11 mouse cellular contexts compared by ENCODE assay signal in the genomic region with DNA sequence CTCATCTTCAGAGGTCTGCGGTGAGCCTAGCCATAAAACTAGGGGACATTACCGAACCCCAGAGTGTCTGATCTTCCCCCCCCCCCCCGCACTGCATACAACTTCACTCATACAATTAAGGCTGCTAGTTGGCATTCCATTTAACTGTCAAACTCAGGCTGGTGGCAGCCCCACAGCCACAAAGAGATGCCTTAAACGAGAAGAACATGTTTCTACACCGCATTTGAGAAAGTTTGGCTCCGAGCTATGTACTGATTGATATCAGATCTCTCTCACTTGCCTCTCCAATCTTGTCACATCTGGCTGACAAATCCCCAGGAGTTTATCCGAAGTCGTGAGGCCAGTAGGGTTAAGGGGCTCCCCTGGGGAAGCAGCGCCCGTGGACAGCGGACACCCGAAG. TPM values are rescaled to one million over a fixed set of nuclear protein-coding genes. Genes with fewer than 3 reads are reported as not detected.
DNase-seq lines count a peak whose midpoint lies in the region; ATAC-seq and TF ChIP-seq lines count a peak whose summit lies in the region.
"Had no signal": no experiment of that assay in that cellular context is flagged by ENCODE, and none has a peak within 500 bp of the region (broad histone marks: within the 10 kb centered on the region; RNA-seq: fewer than 3 reads in every experiment).

No protein-coding gene starts in this region.

- no peak for DNase-seq in kidney, adult 18-20 months
- DNase-seq in midbrain, postnatal 0 days (ENCODE audit: low spot score): no peak
- DNase-seq in left cerebral cortex, postnatal 10 days (ENCODE audit: extremely low spot score in 1 of 2, low spot score in 2 of 2): no peak
- no peak for DNase-seq in frontal cortex, postnatal 36 days (ENCODE audit: low spot score in 2 of 2)
- DNase-seq: kidney, adult 2 months had no signal

- H3K4me2 ChIP-seq in kidney, embryonic 16.5 days (replicated peaks; ENCODE audit: low read depth, low read length): peak overlapping the region; percentile 92
- H3K4me2 ChIP-seq in embryonic facial prominence, embryonic 15.5 days (replicated peaks): peak overlapping the region; percentile 94
- H3K4me2 ChIP-seq in hindbrain, embryonic 16.5 days (ENCODE audit: low read length): peak overlapping the region; percentile 88; the same call in 1 of the 2 replicates
- H3K4me2 ChIP-seq in midbrain, postnatal 0 days (ENCODE audit: low read depth, low read length, poor library complexity, severe bottlenecking): peak overlapping the region; percentile 85; the same call in 1 of the 2 replicates

- WGBS in kidney, embryonic 16.5 days: 2% methylated on average over 12 of the region's 12 CpGs
- 1% methylated on average over 12 of the region's 12 CpGs for WGBS in embryonic facial prominence, embryonic 15.5 days
- 5% methylated on average over 12 of the region's 12 CpGs for WGBS in hindbrain, embryonic 16.5 days
- 7% methylated on average over 12 of the region's 12 CpGs for WGBS in midbrain, postnatal 0 days

- no peaks in the 10 kb centered on the region for H3K36me3 ChIP-seq in kidney, embryonic 16.5 days (ENCODE audit: insufficient read depth, low read length)
- no peaks in the 10 kb centered on the region for H3K36me3 ChIP-seq in embryonic facial prominence, embryonic 15.5 days
- no peaks in the 10 kb centered on the region for H3K36me3 ChIP-seq in hindbrain, embryonic 16.5 days (ENCODE audit: control insufficient read depth, insufficient read depth, low read length)
- H3K36me3 ChIP-seq in midbrain, postnatal 0 days (ENCODE audit: insufficient read depth, low read length): no peaks in the 10 kb centered on the region
- H3K36me3 ChIP-seq: G1E; liver, embryonic 15.5 days had no signal

- intact Hi-C loops in left cerebral cortex, postnatal 10 days (cut with DNase I): no loop called here

- H3K27ac ChIP-seq in kidney, embryonic 16.5 days (ENCODE audit: low read length): no peak overlapping the region
- H3K27ac ChIP-seq in embryonic facial prominence, embryonic 15.5 days (replicated peaks): no peak overlapping the region
- no peak overlapping the region for H3K27ac ChIP-seq in hindbrain, embryonic 16.5 days (ENCODE audit: low read depth, low read length)
- H3K27ac ChIP-seq in midbrain, postnatal 0 days (ENCODE audit: low read depth, low read length): no peak overlapping the region
- H3K27ac ChIP-seq: liver, embryonic 15.5 days had no signal

- H3K9ac ChIP-seq in kidney, embryonic 16.5 days (replicated peaks; ENCODE audit: low read length): no peak overlapping the region
- H3K9ac ChIP-seq in embryonic facial prominence, embryonic 15.5 days: no peak overlapping the region
- no peak overlapping the region for H3K9ac ChIP-seq in hindbrain, embryonic 16.5 days (ENCODE audit: low read depth, low read length)
- H3K9ac ChIP-seq in midbrain, postnatal 0 days (replicated peaks; ENCODE audit: low read length, poor library complexity, severe bottlenecking): no peak overlapping the region
- H3K9ac ChIP-seq: liver, embryonic 15.5 days had no signal

- ATAC-seq in kidney, embryonic 16.5 days (ENCODE audit: low FRiP score, low TSS enrichment): no peak
- ATAC-seq in embryonic facial prominence, embryonic 15.5 days (ENCODE audit: insufficient number of reproducible peaks, low FRiP score, low TSS enrichment, low read depth): no peak
- no peak for ATAC-seq in hindbrain, embryonic 16.5 days
- no peak for ATAC-seq in midbrain, postnatal 0 days (ENCODE audit: low FRiP score)
- ATAC-seq in megakaryocyte progenitor cell, adult 5-6 weeks (replicated peaks; ENCODE audit: poor library complexity): no peak

- peaks cover 85% of the 10 kb centered on the region for H3K27me3 ChIP-seq in kidney, embryonic 16.5 days (ENCODE audit: insufficient read depth, low read length)
- peaks cover 71% of the 10 kb centered on the region for H3K27me3 ChIP-seq in embryonic facial prominence, embryonic 15.5 days
- H3K27me3 ChIP-seq in hindbrain, embryonic 16.5 days (replicated peaks; ENCODE audit: control insufficient read depth, insufficient read depth, low read length): peaks cover 55% of the 10 kb centered on the region
- peaks cover 52% of the 10 kb centered on the region for H3K27me3 ChIP-seq in midbrain, postnatal 0 days (ENCODE audit: insufficient read depth, low read length)

- peaks cover 16% of the 10 kb centered on the region for H3K4me1 ChIP-seq in kidney, embryonic 16.5 days (ENCODE audit: insufficient read depth, low read length)
- H3K4me1 ChIP-seq in embryonic facial prominence, embryonic 15.5 days: peaks cover 23% of the 10 kb centered on the region
- peaks cover 10% of the 10 kb centered on the region; the same call in 1 of the 2 replicates for H3K4me1 ChIP-seq in hindbrain, embryonic 16.5 days (ENCODE audit: control insufficient read depth, insufficient read depth, low read depth, low read length)
- H3K4me1 ChIP-seq in midbrain, postnatal 0 days (ENCODE audit: insufficient read depth, low read length): no peaks in the 10 kb centered on the region
- H3K4me1 ChIP-seq: liver, embryonic 15.5 days had no signal

- peak overlapping the region; percentile 58; the same call in 1 of the 2 replicates for H3K4me3 ChIP-seq in kidney, embryonic 16.5 days (ENCODE audit: low read length)
- H3K4me3 ChIP-seq in embryonic facial prominence, embryonic 15.5 days (replicated peaks): peak overlapping the region; percentile 53
- H3K4me3 ChIP-seq in hindbrain, embryonic 16.5 days (ENCODE audit: low read length): no peak overlapping the region; the same call in 1 of the 2 replicates
- H3K4me3 ChIP-seq in midbrain, postnatal 0 days (ENCODE audit: low read depth, low read length): no peak overlapping the region; the same call in 1 of the 2 replicates

- H3K9me3 ChIP-seq in kidney, embryonic 16.5 days (ENCODE audit: low read length): no peaks in the 10 kb centered on the region
- no peaks in the 10 kb centered on the region for H3K9me3 ChIP-seq in embryonic facial prominence, embryonic 15.5 days (replicated peaks)
- H3K9me3 ChIP-seq in hindbrain, embryonic 16.5 days (ENCODE audit: control insufficient read depth, low read length): no peaks in the 10 kb centered on the region
- H3K9me3 ChIP-seq in midbrain, postnatal 0 days (ENCODE audit: low read length): no peaks in the 10 kb centered on the region
- H3K9me3 ChIP-seq: liver, embryonic 15.5 days had no signal

- TF ChIP-seq CTCF in midbrain, postnatal 0 days (IDR thresholded peaks at IDR 0.05): no peak

RNA-seq across cellular contexts. Expression of a gene that starts 1.0 kb away (rescaled TPM):
- polyA plus RNA-seq in kidney, embryonic 16.5 days (2015; fragmentation: Nextera tagmentation; extraction: Ambion mirVana): 0.15 and 0.50 TPM in 2 replicates
- polyA plus RNA-seq in embryonic facial prominence, embryonic 15.5 days (2015; fragmentation: Nextera tagmentation; extraction: Ambion mirVana): 1.6 and 1.8 TPM in 2 replicates
- polyA plus RNA-seq in hindbrain, embryonic 16.5 days (2015; fragmentation: Nextera tagmentation; extraction: Ambion mirVana): 0.20 and 0.41 TPM in 2 replicates
- 0.22 and 0.47 TPM in 2 replicates for total RNA-seq in midbrain, postnatal 0 days (2014; rRNA removed)
- polyA plus RNA-seq in midbrain, postnatal 0 days (2015; fragmentation: Nextera tagmentation; extraction: Ambion mirVana): 0.02 TPM in 1 of 2 replicates, not detected in the other
- total RNA-seq in left cerebral cortex, postnatal 10 days (2021): not detected
- not detected in 2 replicates for total RNA-seq in megakaryocyte progenitor cell, adult 5-6 weeks (2015)
- not detected in 2 replicates for total RNA-seq in megakaryocyte progenitor cell, adult 5-6 weeks (2017)
- polyA plus RNA-seq: G1E had no signal

RNA-seq across cellular contexts. Expression of a gene that starts 56.8 kb away (rescaled TPM):
- 10.0 and 11.7 TPM in 2 replicates for polyA plus RNA-seq in kidney, embryonic 16.5 days (2015; fragmentation: Nextera tagmentation; extraction: Ambion mirVana)
- polyA plus RNA-seq in embryonic facial prominence, embryonic 15.5 days (2015; fragmentation: Nextera tagmentation; extraction: Ambion mirVana): 14.7 and 15.0 TPM in 2 replicates
- polyA plus RNA-seq in hindbrain, embryonic 16.5 days (2015; fragmentation: Nextera tagmentation; extraction: Ambion mirVana): 47.6 and 49.5 TPM in 2 replicates
- total RNA-seq in midbrain, postnatal 0 days (2014; rRNA removed): 136 and 180 TPM in 2 replicates
- 58.0 and 68.1 TPM in 2 replicates for polyA plus RNA-seq in midbrain, postnatal 0 days (2015; fragmentation: Nextera tagmentation; extraction: Ambion mirVana)
- total RNA-seq in left cerebral cortex, postnatal 10 days (2021): 10 to 100 TPM; 85.7 to 89.1 TPM
- total RNA-seq in megakaryocyte progenitor cell, adult 5-6 weeks (2015): 0.37 and 1.6 TPM in 2 replicates
- 0.87 and 1.5 TPM in 2 replicates for total RNA-seq in megakaryocyte progenitor cell, adult 5-6 weeks (2017)
- polyA plus RNA-seq: G1E had no signal

Comparison
In these comparisons a context has a peak if more than half of its experiments do, and no peak if none do; other contexts are left out.
1. H3K4me3 ChIP-seq: peak in kidney, embryonic 16.5 days (single experiment) and embryonic facial prominence, embryonic 15.5 days (single experiment); none in hindbrain, embryonic 16.5 days (single experiment) and midbrain, postnatal 0 days (single experiment).
2. Peak in every context shown above with its lines, with median percentiles within 50 percentile points of each other: H3K4me2 ChIP-seq.